Mouse (Mus musculus) hindbrain, embryonic 13.5 days (tissue): ENCODE measurements at regions not wholly inside any gene's neighbourhood (a gene's known extent, or its start where the extent isn't known, plus 50 kb on each side); places are given as distances from the start of the nearest gene placed in this dataset.

Source experiments
- ATAC-seq: fragments of 200-750 bp; cut with Nextera tagmentation; 2 replicates; pipeline ENCODE4 v1.8.0; 2017; ENCODE audit warnings: moderate TSS enrichment; ENCODE audit not compliant: low FRiP score
- H3K27ac ChIP-seq: fragments of 300-500 bp; sonication (generic); 2 replicates; pipeline ENCODE4 v1.5.1; 2015; ENCODE audit warnings: inconsistent platforms, mild to moderate bottlenecking, moderate library complexity
- H3K27me3 ChIP-seq: fragments of 300-500 bp; sonication (generic); 2 replicates; pipeline ENCODE4 v1.6.1; 2015; ENCODE audit warnings: mild to moderate bottlenecking, inconsistent platforms
- H3K36me3 ChIP-seq: fragments of 300-500 bp; sonication (generic); 2 replicates; pipeline ENCODE4 v1.6.1; 2015; ENCODE audit warnings: mild to moderate bottlenecking, inconsistent platforms
- H3K4me1 ChIP-seq: fragments of 300-500 bp; sonication (generic); replicated peaks from 2 replicates; pipeline ENCODE4 v1.6.1; 2015; ENCODE audit warnings: inconsistent platforms
- H3K4me2 ChIP-seq: fragments of 300-500 bp; sonication (generic); 2 replicates; pipeline ENCODE4 v1.6.1; 2015; ENCODE audit warnings: inconsistent platforms, mild to moderate bottlenecking, moderate library complexity
- H3K4me3 ChIP-seq: fragments of 300-500 bp; sonication (generic); 2 replicates; pipeline ENCODE4 v1.5.1; 2015; ENCODE audit warnings: mild to moderate bottlenecking, inconsistent platforms
- H3K9ac ChIP-seq: fragments of 300-500 bp; sonication (generic); 2 replicates; pipeline ENCODE4 v1.6.1; 2015; ENCODE audit warnings: mild to moderate bottlenecking, inconsistent platforms
- H3K9me3 ChIP-seq: fragments of 300-500 bp; sonication (generic); 2 replicates; pipeline ENCODE4 v1.6.1; 2016; ENCODE audit warnings: inconsistent platforms
- WGBS: fragments of 180-500 bp; shearing (Covaris S2); methylation state at CpG from one replicate; pipeline ENCODE4 v1.1.7; 2015; 5-methylcytosine and 5-hydroxymethylcytosine counted together

DNA sequence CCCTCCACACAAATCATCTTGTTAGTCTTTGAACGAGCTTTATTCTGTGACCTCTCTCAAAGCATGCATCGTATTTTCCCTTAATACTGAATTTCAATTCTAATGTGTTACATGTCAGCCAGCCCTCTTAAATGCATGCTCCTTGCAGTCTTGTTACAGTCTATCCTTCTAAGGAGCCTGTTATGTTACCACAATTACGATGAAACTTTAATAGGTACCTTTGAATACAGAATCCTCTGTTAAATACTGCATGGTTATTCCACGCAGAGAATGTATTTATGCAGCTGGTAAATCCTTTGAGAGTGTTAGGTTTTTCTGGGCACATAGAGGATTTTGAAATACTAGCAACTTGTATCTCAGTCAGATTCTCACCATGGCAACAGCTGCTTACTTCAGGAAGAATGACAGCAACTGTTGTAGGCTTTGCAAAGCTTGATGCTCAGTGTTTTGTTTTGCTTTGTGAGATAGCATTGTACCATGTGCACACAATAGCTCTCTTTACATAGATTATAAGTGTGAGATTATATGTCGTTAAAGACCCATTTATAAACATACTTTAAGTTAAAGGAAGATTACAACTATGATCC lies 532.9 kb upstream of the Negr1 start:
- H3K27me3 ChIP-seq = no peaks in the 10 kb centered on the region
- ATAC-seq = no peak
- H3K27ac ChIP-seq = no peak overlapping the region
- no peaks in the 10 kb centered on the region for H3K36me3 ChIP-seq
- H3K4me2 ChIP-seq = no peak overlapping the region
- H3K4me3 ChIP-seq = no peak overlapping the region
- H3K9me3 ChIP-seq = no peaks in the 10 kb centered on the region
- no peak overlapping the region for H3K9ac ChIP-seq
- H3K4me1 ChIP-seq = 0 out of 2 replicates have a peak, but pooled peaks cover 3% of the 10 kb centered on the region
- WGBS = 49% methylated on average over 5 of the region's 5 CpGs

DNA sequence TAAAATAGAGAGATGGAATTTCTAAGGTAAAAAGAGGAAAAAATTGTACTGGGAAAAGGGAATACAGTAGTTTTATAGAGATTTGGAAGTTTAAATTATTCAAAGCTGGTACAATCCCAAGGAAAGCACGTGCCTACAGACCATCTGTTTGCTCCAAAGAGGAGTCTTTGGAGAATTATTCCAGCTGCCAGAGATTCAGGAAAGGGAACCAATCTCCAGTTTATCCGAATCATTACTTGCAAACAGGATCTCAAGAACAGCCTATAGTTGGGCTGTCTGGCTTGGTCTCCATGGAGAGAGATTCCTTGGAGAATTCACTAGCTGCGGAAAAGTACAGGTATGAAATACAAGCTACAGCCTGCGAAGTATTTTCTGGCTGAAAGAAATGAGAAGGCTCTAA lies 491.3 kb upstream of the Negr1 start:
- WGBS = 81% methylated on average over 4 of the region's 4 CpGs
- no peaks in the 10 kb centered on the region for H3K4me1 ChIP-seq
- H3K9ac ChIP-seq = no peak overlapping the region
- ATAC-seq = no peak
- H3K4me2 ChIP-seq = no peak overlapping the region
- no peaks in the 10 kb centered on the region for H3K27me3 ChIP-seq
- no peak overlapping the region for H3K27ac ChIP-seq
- H3K9me3 ChIP-seq = no peaks in the 10 kb centered on the region
- no peak overlapping the region for H3K4me3 ChIP-seq
- no peaks in the 10 kb centered on the region for H3K36me3 ChIP-seq

- ATAC-seq = no peak
Observed at GRCm38 (mm10) chr3:156082268-156082667, 479.3 kb upstream of the Negr1 start.

GRCm38 (mm10) chr3:156093689-156094088 lies 467.9 kb upstream of the Negr1 start:
- Histone ChIP-seq H3K4me2 (no peak overlapping the region), H3K9ac (no peak overlapping the region), H3K4me1 (no peaks in the 10 kb centered on the region), H3K36me3 (no peaks in the 10 kb centered on the region), H3K9me3 (no peaks in the 10 kb centered on the region), H3K4me3 (no peak overlapping the region), H3K27ac (no peak overlapping the region), H3K27me3 (no peaks in the 10 kb centered on the region)
- ATAC-seq = no peak

More at GRCm38 (mm10) chr3:156082268-156082667, 479.3 kb upstream of the Negr1 start:
- no peak overlapping the region for H3K27ac ChIP-seq
- H3K4me1 ChIP-seq = no peaks in the 10 kb centered on the region
- no peaks in the 10 kb centered on the region for H3K9me3 ChIP-seq
- no peak overlapping the region for H3K9ac ChIP-seq
- no peak overlapping the region for H3K4me2 ChIP-seq
- H3K36me3 ChIP-seq = no peaks in the 10 kb centered on the region
- no peak overlapping the region for H3K4me3 ChIP-seq
- no peaks in the 10 kb centered on the region for H3K27me3 ChIP-seq

- ATAC-seq = no peak
- no peak overlapping the region for H3K4me3 ChIP-seq
- H3K4me1 ChIP-seq = no peaks in the 10 kb centered on the region
- H3K36me3 ChIP-seq = no peaks in the 10 kb centered on the region
- H3K9me3 ChIP-seq = no peaks in the 10 kb centered on the region
- H3K27me3 ChIP-seq = no peaks in the 10 kb centered on the region
- no peak overlapping the region for H3K27ac ChIP-seq
- no peak overlapping the region for H3K9ac ChIP-seq
- no peak overlapping the region for H3K4me2 ChIP-seq
- WGBS = 78% methylated on average over 3 of the region's 3 CpGs
Observed at GRCm38 (mm10) chr3:156094990-156095389, 466.6 kb upstream of the Negr1 start.

GRCm38 (mm10) chr3:156105788-156106187 lies 455.8 kb upstream of the Negr1 start:
- 92% methylated on average over 1 of the region's 1 CpGs for WGBS
- no peak overlapping the region for H3K27ac ChIP-seq
- no peaks in the 10 kb centered on the region for H3K9me3 ChIP-seq
- ATAC-seq = no peak
- no peak overlapping the region for H3K4me2 ChIP-seq
- H3K9ac ChIP-seq = no peak overlapping the region
- no peaks in the 10 kb centered on the region for H3K4me1 ChIP-seq
- no peaks in the 10 kb centered on the region for H3K36me3 ChIP-seq
- no peaks in the 10 kb centered on the region for H3K27me3 ChIP-seq
- no peak overlapping the region for H3K4me3 ChIP-seq

DNA sequence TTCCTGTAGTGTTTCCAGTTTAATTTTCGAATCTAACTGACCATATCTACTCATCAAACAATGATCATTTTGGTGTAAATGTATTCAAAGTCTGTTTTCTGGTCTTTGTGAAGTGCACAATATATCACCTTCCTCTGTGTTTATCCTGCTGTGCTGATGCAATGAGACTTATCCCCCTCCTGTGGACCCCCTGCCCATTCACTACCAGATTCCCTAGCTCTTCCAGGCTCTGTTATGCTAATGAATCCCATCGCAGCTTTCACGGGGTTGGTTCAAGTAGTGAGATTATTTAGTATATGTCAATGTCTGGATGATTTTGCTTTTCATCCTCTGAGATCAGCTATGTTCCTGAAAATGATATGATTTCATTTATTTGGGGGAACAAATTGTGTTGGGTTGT lies 441.3 kb upstream of the Negr1 start:
- 0 out of 2 replicates have a peak, but pooled peaks cover 2% of the 10 kb centered on the region for H3K4me1 ChIP-seq
- WGBS = 22% methylated on average over 3 of the region's 3 CpGs
- no peak overlapping the region for H3K9ac ChIP-seq
- H3K9me3 ChIP-seq = no peaks in the 10 kb centered on the region
- no peak overlapping the region for H3K27ac ChIP-seq
- ATAC-seq = no peak
- H3K4me2 ChIP-seq = no peak overlapping the region
- no peaks in the 10 kb centered on the region for H3K36me3 ChIP-seq
- no peak overlapping the region for H3K4me3 ChIP-seq
- no peaks in the 10 kb centered on the region for H3K27me3 ChIP-seq

- no peak overlapping the region for H3K4me2 ChIP-seq
- WGBS = 70% methylated on average over 1 of the region's 1 CpGs
- no peak overlapping the region for H3K27ac ChIP-seq
- H3K36me3 ChIP-seq = no peaks in the 10 kb centered on the region
- H3K27me3 ChIP-seq = no peaks in the 10 kb centered on the region
- no peak overlapping the region for H3K9ac ChIP-seq
- H3K9me3 ChIP-seq = no peaks in the 10 kb centered on the region
- no peaks in the 10 kb centered on the region for H3K4me1 ChIP-seq
- H3K4me3 ChIP-seq = no peak overlapping the region
- ATAC-seq = no peak
Observed at GRCm38 (mm10) chr3:156131598-156131997, 430.0 kb upstream of the Negr1 start.

DNA sequence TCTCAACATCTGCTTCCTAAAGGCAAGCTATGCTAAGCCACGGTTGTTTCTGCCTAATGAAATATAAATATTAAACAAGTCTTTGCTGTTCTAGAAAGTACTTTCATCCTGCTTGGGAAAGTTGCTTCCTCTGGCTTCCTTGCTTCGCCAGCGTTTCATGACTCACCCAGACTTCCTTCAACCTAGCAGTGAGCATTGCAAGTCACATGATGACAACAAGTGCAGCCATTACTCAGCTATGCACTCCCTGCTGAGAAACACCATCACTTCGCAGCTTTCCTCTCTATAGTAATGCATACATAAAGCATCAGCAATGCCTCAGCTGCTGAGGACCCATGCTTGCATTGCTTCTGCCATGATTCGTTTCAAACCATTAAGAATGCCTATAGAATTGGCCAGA lies 420.2 kb upstream of the Negr1 start:
- Histone ChIP-seq H3K36me3 (no peaks in the 10 kb centered on the region), H3K4me3 (no peak overlapping the region), H3K9me3 (no peaks in the 10 kb centered on the region), H3K9ac (no peak overlapping the region), H3K27me3 (no peaks in the 10 kb centered on the region), H3K4me1 (no peaks in the 10 kb centered on the region), H3K4me2 (no peak overlapping the region), H3K27ac (no peak overlapping the region)
- no peak for ATAC-seq
- WGBS = 77% methylated on average over 5 of the region's 5 CpGs

- Histone ChIP-seq H3K36me3 (no peaks in the 10 kb centered on the region), H3K27ac (no peak overlapping the region), H3K4me2 (no peak overlapping the region), H3K4me1 (no peaks in the 10 kb centered on the region), H3K9me3 (no peaks in the 10 kb centered on the region), H3K9ac (no peak overlapping the region), H3K4me3 (no peak overlapping the region), H3K27me3 (no peaks in the 10 kb centered on the region)
- no peak for ATAC-seq
- WGBS = 56% methylated on average over 3 of the region's 3 CpGs
Observed at GRCm38 (mm10) chr3:156149322-156149721, 412.3 kb upstream of the Negr1 start.

GRCm38 (mm10) chr3:156170076-156170475 lies 391.5 kb upstream of the Negr1 start:
- no peaks in the 10 kb centered on the region for H3K36me3 ChIP-seq
- H3K4me2 ChIP-seq = no peak overlapping the region
- no peak overlapping the region for H3K9ac ChIP-seq
- ATAC-seq = no peak
- no peak overlapping the region for H3K4me3 ChIP-seq
- no peak overlapping the region for H3K27ac ChIP-seq
- no peaks in the 10 kb centered on the region for H3K9me3 ChIP-seq
- H3K4me1 ChIP-seq = no peaks in the 10 kb centered on the region
- no peaks in the 10 kb centered on the region for H3K27me3 ChIP-seq

GRCm38 (mm10) chr3:156198688-156199087 lies 362.9 kb upstream of the Negr1 start:
- Histone ChIP-seq H3K9ac (no peak overlapping the region), H3K36me3 (no peaks in the 10 kb centered on the region), H3K4me2 (no peak overlapping the region), H3K4me3 (no peak overlapping the region), H3K4me1 (no peaks in the 10 kb centered on the region), H3K9me3 (no peaks in the 10 kb centered on the region), H3K27ac (no peak overlapping the region), H3K27me3 (no peaks in the 10 kb centered on the region)
- ATAC-seq = no peak

- Histone ChIP-seq H3K9ac (no peak overlapping the region), H3K4me3 (no peak overlapping the region), H3K4me1 (no peaks in the 10 kb centered on the region), H3K4me2 (no peak overlapping the region), H3K9me3 (no peaks in the 10 kb centered on the region), H3K27me3 (no peaks in the 10 kb centered on the region), H3K36me3 (no peaks in the 10 kb centered on the region), H3K27ac (no peak overlapping the region)
- no peak for ATAC-seq
Observed at GRCm38 (mm10) chr3:156199749-156200467, 361.7 kb upstream of the Negr1 start.
